Mouse (Mus musculus): ENCODE measurements at regions not wholly inside any gene's neighbourhood (a gene's known extent, or its start where the extent isn't known, plus 50 kb on each side); places are given as distances from the start of the nearest gene placed in this dataset.

GRCm38 (mm10) chr3:39082678-39083270 is 196.0 kb downstream of the Fat4 start:
- TF ChIP-seq POLR2A (IDR thresholded peaks at IDR 0.05; ENCODE audit: extremely low read depth, insufficient read depth, low read length) (no peak), CTCF (IDR thresholded peaks at IDR 0.05; ENCODE audit: extremely low read depth, insufficient read depth, low read length) (no peak)

Data from cortical plate, adult 2 months (tissue).